Mouse (Mus musculus) B cell, adult 2 months (primary cell): ENCODE results near the gene Slc37a4.
A peak's percentile ranks its signal among the peaks of the same experiment; 100 is the strongest.
"Not testable (repeated sequence)": the region's sequence is repeated elsewhere in the genome, so short reads cannot be mapped to it uniquely, and the experiment has no call there.

Source experiments
- DNase-seq, 2 experiments: peaks; one replicate each; pipeline ENCODE4 v3.0.0; 2022

The Slc37a4 gene

DNA sequence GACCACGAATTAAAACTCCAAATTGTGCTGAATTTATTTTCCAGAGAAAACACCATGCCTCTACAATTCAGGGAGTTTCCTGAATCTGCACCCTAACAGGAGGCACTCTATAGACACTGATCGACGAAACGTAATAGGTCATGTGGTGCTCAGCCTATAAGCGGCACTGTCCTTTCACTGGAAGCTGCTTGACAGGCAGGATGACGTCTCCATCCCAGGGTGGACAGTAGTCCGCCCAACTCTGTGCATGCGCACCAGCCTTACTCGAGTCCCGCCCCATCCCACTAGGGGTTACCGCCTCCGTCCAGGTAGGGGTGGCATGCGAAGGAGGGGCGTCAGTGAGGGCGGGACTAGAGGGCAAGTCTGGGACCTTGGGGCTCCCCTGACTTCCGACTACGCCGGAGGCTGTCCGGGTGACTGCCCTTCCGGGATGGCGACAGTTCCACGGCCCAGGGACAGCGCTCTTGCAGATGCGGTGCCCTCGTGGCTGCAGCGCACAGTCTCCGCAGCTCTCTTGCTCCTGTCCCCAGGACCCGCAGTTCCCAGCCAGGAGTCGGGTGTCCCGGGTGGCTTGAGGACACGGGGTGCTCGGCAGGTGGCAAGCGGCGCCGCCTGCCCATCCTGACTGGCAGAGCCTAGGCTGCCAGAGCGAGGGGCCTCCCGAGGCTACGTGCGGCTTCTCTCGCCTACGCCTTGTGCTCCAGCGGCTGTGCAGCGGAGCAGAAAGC lies at the start of gene Slc37a4:
TSS of gene Slc37a4 (plus strand) at position 169 of the 728 bp plus-strand sequence.
- DNase-seq: peak; percentile 92 to 94

GRCm38 (mm10) chr9:44347166-44347565 lies 49.5 kb upstream of the Slc37a4 start:
- no peak for DNase-seq

- no peak for DNase-seq
Measured at GRCm38 (mm10) chr9:44347621-44348020, 49.0 kb upstream of the Slc37a4 start.

DNA sequence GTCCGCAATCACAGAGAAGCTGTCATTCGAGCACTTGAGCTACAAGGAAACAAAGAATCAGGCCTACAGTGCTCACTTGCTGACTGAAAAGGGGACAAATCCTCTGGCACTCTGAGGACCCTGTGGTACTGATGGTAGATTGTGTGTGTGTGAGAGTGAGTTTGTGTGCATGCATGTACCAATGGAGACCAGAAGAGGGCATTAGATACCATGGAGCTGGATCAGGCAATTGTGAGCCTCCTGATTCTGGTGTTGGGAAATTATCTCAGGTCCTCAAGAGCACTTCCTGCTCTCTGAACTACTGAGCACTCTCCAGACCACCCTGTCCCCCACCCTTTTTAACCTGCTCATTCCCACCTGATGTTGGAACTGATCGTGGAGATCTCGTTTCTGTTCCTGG lies 48.1 kb upstream of the Slc37a4 start:
- no peak for DNase-seq

GRCm38 (mm10) chr9:44351396-44351795 lies 45.3 kb upstream of the Slc37a4 start:
- DNase-seq: no peak

GRCm38 (mm10) chr9:44352337-44352736 lies 44.3 kb upstream of the Slc37a4 start:
- no peak for DNase-seq

GRCm38 (mm10) chr9:44353142-44353541 lies 43.5 kb upstream of the Slc37a4 start:
- no peak for DNase-seq

GRCm38 (mm10) chr9:44357207-44357606 lies 39.4 kb upstream of the Slc37a4 start:
- peak; percentile 54 to 61 for DNase-seq

GRCm38 (mm10) chr9:44361190-44361917 lies 35.3 kb upstream of the Slc37a4 start, which contains the start of gene Vps11:
TSS of gene Vps11 (minus strand) at chr9:44361670.
- peak; percentile 95 to 96 for DNase-seq

DNA sequence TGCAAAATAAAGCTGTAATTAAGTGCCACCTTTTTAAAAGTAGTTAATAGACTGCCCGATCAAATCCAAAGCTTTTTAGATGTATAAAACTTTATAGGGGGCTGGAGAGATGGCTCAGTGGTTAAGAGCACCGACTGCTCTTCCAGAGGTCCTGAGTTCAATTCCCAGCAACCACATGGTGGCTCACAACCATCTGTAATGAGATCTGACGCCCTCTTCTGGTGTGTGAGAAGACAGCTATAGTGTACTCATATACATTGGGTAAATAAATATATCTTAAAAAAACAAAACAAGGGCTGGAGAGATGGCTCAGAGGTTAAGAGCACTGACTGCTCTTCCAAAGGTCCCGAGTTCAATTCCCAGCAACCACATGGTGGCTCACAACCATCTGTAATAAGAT lies 34.7 kb upstream of the Slc37a4 start:
- DNase-seq: peak in 1 of 2 experiments; percentile 11

DNA sequence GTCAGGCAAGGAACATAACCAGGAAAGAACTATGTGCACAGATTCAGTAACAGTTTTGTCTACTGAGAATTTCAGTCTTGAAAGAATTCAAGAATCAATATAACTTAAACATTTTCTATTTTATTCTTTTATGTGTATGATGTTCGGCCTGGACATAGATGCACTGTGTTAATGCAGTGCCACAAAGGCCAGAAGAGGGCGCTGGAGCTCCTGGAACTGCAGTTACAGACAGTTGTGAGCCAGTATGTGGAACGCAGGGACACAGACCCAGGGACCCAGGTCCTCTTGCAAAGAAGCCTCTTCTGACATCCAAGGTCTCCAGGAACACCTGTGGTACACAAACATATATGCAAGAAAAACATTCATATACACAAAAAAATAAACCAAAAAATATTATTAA lies 32.2 kb upstream of the Slc37a4 start:
- DNase-seq: peak; percentile 58

- no peak for DNase-seq
Measured at GRCm38 (mm10) chr9:44373386-44373785, 23.3 kb upstream of the Slc37a4 start.

DNA sequence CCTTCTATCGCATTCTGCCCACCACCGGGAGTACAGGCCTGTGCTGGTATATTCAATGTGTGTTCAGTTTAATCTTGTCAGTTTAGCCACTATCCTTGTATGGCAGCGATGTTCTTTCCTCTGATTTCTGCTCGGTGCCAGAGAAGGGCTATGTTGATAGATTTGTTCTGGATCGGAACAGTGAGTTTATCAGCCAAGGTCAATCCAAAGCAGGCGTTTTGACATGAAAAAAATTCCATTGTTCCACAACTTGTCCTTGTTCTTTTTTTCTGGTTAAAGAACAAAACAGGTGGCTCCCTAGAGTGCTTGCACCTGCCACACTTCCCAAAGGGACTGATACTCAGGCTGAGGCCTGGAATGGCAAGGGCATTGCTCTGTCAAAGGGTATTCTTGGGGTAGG lies 20.5 kb upstream of the Slc37a4 start:
- no peak for DNase-seq

- not testable (repeated sequence) for DNase-seq
Measured at GRCm38 (mm10) chr9:44377335-44377734, 19.3 kb upstream of the Slc37a4 start.

DNA sequence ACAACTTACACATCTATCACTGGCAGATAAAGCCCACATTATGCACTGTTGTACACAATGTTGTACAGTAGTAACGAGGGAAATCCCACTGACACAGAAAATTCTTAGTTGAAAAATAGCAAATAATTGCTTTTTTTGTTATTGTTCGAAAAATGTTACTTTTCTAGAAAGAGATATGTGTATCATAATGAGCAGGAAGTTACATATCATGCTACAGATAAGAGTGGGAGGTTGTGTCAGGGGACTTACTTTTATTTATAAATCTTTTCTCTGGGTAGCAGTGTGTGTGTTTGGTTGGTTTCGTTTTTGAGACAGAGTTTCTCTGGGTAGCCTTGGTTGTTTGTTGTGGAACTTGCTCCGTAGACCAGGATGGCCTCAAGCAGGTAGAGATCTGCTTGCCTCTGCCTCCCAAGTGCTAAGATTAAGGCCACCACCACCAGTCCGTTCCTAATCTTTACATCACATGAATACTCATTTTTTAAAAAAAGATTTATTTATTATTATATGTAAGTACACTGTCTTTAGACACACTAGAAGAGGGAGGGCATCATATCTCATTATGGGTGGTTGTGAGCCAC lies 18.4 kb upstream of the Slc37a4 start:
- DNase-seq: peak; percentile 14 to 18

DNA sequence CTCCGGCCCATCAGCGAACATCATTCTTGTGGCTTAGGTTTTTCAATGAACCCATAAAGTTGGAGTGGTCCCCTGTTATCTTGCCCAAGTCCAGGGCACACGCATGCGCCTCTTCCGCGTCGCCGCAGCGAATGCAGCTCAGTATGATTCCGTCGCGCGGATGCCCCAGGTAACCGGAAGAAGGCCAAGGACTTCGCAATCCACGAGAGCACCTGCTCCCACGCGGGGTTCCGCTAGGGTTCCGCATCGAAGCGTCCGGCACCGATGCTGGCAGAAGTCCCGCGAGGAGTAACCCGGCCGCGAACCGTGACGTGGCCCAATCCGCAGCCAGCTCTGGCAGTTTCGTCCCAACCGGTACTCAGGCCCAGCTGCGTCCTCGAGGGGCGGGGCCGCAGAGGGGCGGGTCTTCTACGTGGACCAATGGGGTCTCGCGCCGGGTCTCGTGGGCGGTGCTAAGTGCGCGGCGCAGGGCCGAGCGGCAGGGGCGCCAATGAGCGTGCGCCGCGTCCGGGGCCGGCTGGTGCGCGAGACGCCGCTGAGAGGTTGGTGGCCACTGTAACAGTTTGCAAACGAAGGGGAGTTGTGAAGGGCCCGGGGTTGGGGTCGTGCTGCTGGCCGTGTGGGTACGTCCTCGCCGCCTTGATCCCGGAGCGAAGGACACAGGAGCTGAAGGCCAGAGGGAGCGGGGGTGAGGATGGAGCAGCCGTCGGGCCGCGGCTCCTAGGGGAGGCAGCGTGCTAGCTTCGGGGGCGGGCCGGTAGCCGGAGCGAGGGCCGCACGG lies 17.4 kb upstream of the Slc37a4 start, which contains the start of gene Hyou1:
TSS of gene Hyou1 (plus strand) at position 437 of the 781 bp plus-strand sequence.
- peak; percentile 100 for DNase-seq

GRCm38 (mm10) chr9:44379862-44380261 lies 16.8 kb upstream of the Slc37a4 start:
- no peak for DNase-seq

DNA sequence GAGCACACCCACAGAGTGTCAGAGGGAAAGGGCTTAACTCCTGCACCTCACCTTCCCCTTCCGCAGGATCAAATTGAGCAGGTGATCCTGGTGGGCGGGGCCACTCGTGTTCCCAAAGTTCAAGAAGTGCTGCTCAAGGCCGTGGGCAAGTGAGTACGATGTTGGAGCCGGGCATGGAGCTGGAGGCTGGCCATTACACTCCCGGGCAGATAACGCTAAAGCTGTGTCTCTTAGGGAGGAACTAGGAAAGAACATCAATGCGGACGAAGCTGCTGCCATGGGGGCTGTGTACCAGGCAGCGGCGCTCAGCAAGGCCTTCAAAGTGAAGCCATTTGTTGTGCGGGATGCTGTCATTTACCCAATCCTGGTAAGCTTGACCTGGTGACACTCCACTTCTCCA lies 12.1 kb upstream of the Slc37a4 start:
- DNase-seq: no peak

- no peak for DNase-seq
Measured at GRCm38 (mm10) chr9:44387221-44387620, 9.4 kb upstream of the Slc37a4 start.

GRCm38 (mm10) chr9:44389273-44389672 lies 7.4 kb upstream of the Slc37a4 start:
- DNase-seq: peak; percentile 70 to 72

DNA sequence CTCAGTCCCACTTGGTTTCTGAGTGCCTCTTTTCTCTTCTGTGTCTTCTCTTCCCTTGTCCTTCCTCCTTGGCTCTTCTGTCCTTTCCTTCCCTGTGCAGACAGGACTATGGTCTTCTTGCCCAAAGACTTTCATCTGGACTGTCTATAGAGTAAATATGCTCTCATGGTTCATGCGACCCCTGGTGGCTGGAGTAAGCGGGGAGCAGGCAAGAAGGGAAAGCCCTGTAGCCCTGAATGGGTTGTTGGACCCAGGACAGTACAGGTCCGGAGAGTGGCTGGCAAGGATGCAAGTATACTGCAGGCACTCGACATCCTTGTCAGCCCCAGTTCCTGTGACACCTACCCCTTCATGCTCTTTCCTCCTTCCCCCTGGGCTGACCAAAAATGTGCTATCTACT lies 5.2 kb upstream of the Slc37a4 start:
- peak; percentile 85 to 87 for DNase-seq

- no peak for DNase-seq
Measured at GRCm38 (mm10) chr9:44398087-44398486, 1.4 kb downstream of the Slc37a4 start.

GRCm38 (mm10) chr9:44398551-44398950 lies 1.9 kb downstream of the Slc37a4 start:
- DNase-seq: no peak
